Mouse (Mus musculus): ENCODE measurements around the gene Psmf1. TPM values are rescaled to one million over a fixed set of nuclear protein-coding genes. Genes with fewer than 3 reads are reported as not detected.
A peak's percentile ranks its signal among the peaks of the same experiment; 100 is the strongest.

The Psmf1 gene
- total and polyA plus RNA-seq, 2 experiments from 2014 or later, result 72.6 to 77.6 TPM

DNA sequence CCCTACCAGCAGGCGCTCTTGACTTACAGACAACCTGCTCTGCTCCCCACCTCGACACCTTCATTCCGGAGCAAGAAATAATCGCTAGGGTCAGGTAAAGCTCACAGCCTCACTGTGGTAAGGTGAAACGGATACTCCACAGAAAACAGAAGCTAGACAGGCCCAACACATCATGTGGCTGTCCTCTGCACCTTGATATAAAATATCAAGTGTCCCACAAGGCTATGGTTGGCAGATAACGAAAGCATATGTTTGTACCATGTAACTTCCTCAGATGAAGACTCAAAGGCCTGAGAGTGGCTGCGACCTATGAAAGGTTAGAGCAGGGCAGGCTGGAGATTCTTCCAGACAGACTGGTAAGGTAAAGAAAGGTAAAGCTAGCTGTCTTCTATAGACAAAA, 4.5 kb downstream of the Psmf1 start:
- no peak overlapping the region for H3K4me2 ChIP-seq (ENCODE audit: low read depth, low read length, poor library complexity, severe bottlenecking)
- no peak overlapping the region for H3K27ac ChIP-seq (ENCODE audit: low read depth, low read length)
- H3K9ac ChIP-seq (replicated peaks; ENCODE audit: low read length, poor library complexity, severe bottlenecking), result no peak overlapping the region
- H3K4me1 ChIP-seq (ENCODE audit: insufficient read depth, low read length), result peaks cover 12% of the 10 kb centered on the region; the same call in 1 of the 2 replicates
- no peaks in the 10 kb centered on the region; the same call in 1 of the 2 replicates for H3K27me3 ChIP-seq (ENCODE audit: insufficient read depth, low read length)
- DNase-seq (ENCODE audit: low spot score), result no peak
- no peak for TF ChIP-seq CTCF (IDR thresholded peaks at IDR 0.05)
- ATAC-seq (ENCODE audit: low FRiP score), result no peak
- H3K4me3 ChIP-seq (ENCODE audit: low read depth, low read length), result peak overlapping the region; percentile 97; the same call in 1 of the 2 replicates
- WGBS, result 92% methylated on average over 7 of the region's 7 CpGs
- H3K36me3 ChIP-seq (ENCODE audit: insufficient read depth, low read length), result peaks cover 8% of the 10 kb centered on the region
- H3K9me3 ChIP-seq (ENCODE audit: low read length), result no peaks in the 10 kb centered on the region

GRCm38 (mm10) chr2:151739081-151739480, 4.9 kb downstream of the Psmf1 start:
- H3K4me1 ChIP-seq (ENCODE audit: insufficient read depth, low read length), result peaks cover 12% of the 10 kb centered on the region; the same call in 1 of the 2 replicates
- ATAC-seq (ENCODE audit: low FRiP score) (no peak), DNase-seq (ENCODE audit: low spot score) (no peak)
- no peak overlapping the region for H3K4me2 ChIP-seq (ENCODE audit: low read depth, low read length, poor library complexity, severe bottlenecking)
- H3K27ac ChIP-seq (ENCODE audit: low read depth, low read length), result no peak overlapping the region
- peaks cover 12% of the 10 kb centered on the region for H3K36me3 ChIP-seq (ENCODE audit: insufficient read depth, low read length)
- H3K27me3 ChIP-seq (ENCODE audit: insufficient read depth, low read length), result no peaks in the 10 kb centered on the region; the same call in 1 of the 2 replicates
- TF ChIP-seq CTCF (IDR thresholded peaks at IDR 0.05), result no peak
- no peaks in the 10 kb centered on the region for H3K9me3 ChIP-seq (ENCODE audit: low read length)
- no peak overlapping the region for H3K4me3 ChIP-seq (ENCODE audit: low read depth, low read length)
- 87% methylated on average over 3 of the region's 3 CpGs for WGBS
- no peak overlapping the region for H3K9ac ChIP-seq (replicated peaks; ENCODE audit: low read length, poor library complexity, severe bottlenecking)

DNA sequence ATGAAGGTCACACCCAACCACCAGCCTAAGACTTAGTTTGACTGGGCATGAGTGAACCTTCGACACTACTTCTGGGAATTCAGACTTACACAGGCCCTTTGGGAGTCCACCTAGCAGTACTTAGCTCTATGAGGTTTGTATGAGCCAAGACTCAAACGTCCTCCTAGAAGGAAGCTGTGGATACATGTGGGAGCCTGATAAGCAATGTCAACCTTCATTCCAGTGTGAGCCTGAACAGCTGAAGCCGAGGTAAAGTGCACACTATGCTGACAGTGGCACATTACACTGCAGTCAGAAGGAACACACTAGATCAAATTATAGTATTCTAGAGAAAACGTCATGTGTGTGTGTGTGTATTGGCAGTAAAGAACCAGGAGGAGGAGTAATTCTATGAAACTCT, 5.5 kb downstream of the Psmf1 start:
- Histone ChIP-seq H3K4me3 (ENCODE audit: low read depth, low read length) (no peak overlapping the region), H3K9me3 (ENCODE audit: low read length) (no peaks in the 10 kb centered on the region), H3K4me2 (ENCODE audit: low read depth, low read length, poor library complexity, severe bottlenecking) (no peak overlapping the region), H3K36me3 (ENCODE audit: insufficient read depth, low read length) (peaks cover 17% of the 10 kb centered on the region), H3K4me1 (ENCODE audit: insufficient read depth, low read length) (peaks cover 12% of the 10 kb centered on the region; the same call in 1 of the 2 replicates), H3K27ac (ENCODE audit: low read depth, low read length) (no peak overlapping the region), H3K9ac (replicated peaks; ENCODE audit: low read length, poor library complexity, severe bottlenecking) (no peak overlapping the region), H3K27me3 (ENCODE audit: insufficient read depth, low read length) (no peaks in the 10 kb centered on the region; the same call in 1 of the 2 replicates)
- WGBS, result 90% methylated on average over 4 of the region's 4 CpGs
- no peak for TF ChIP-seq CTCF (IDR thresholded peaks at IDR 0.05)
- ATAC-seq (ENCODE audit: low FRiP score) (no peak), DNase-seq (ENCODE audit: low spot score) (no peak)

GRCm38 (mm10) chr2:151735422-151735821, 8.6 kb downstream of the Psmf1 start:
- H3K4me2 ChIP-seq (ENCODE audit: low read depth, low read length, poor library complexity, severe bottlenecking), result no peak overlapping the region
- no peaks in the 10 kb centered on the region for H3K9me3 ChIP-seq (ENCODE audit: low read length)
- WGBS, result 94% methylated on average over 6 of the region's 6 CpGs
- no peak overlapping the region for H3K4me3 ChIP-seq (ENCODE audit: low read depth, low read length)
- H3K4me1 ChIP-seq (ENCODE audit: insufficient read depth, low read length), result peaks cover 12% of the 10 kb centered on the region; the same call in 1 of the 2 replicates
- TF ChIP-seq CTCF (IDR thresholded peaks at IDR 0.05), result no peak
- no peak overlapping the region for H3K27ac ChIP-seq (ENCODE audit: low read depth, low read length)
- ATAC-seq (ENCODE audit: low FRiP score) (no peak), DNase-seq (ENCODE audit: low spot score) (no peak)
- H3K9ac ChIP-seq (replicated peaks; ENCODE audit: low read length, poor library complexity, severe bottlenecking), result no peak overlapping the region
- peaks cover 24% of the 10 kb centered on the region for H3K36me3 ChIP-seq (ENCODE audit: insufficient read depth, low read length)
- H3K27me3 ChIP-seq (ENCODE audit: insufficient read depth, low read length), result no peaks in the 10 kb centered on the region

DNA sequence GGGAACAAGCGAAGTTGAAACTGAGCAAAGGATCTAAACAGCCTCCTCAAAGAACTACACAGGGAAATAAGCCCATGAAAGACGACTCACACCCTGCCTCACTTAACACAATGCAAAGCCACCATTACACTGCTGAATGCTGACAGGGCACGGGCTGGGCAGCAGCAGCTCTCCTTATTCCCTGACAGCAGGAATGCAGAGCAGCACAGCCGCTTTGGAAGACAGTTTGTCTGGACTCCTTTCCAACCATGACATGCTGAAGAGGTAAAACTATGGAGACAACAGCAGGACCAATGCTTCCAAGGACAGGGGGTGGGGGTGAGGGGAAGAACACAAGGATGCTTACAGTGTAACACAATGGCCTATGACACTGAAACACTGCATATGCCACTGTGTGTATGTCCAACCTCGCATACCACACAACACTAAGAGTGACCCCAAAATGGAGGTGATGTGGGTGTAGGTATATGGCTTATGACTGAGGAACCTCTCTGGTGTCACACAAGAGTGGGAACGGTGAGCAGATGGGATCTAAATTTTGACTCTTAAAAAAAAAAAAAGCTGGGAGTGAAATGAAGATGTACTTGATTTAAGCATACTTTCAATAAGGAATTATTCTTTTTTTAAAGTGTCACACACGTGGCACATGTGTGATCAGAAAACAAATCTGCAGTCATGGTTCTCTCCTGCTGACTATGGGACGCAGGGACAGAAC, 10.7 kb downstream of the Psmf1 start:
- H3K36me3 ChIP-seq (ENCODE audit: insufficient read depth, low read length), result peaks cover 38% of the 10 kb centered on the region
- H3K27me3 ChIP-seq (ENCODE audit: insufficient read depth, low read length), result no peaks in the 10 kb centered on the region
- H3K9me3 ChIP-seq (ENCODE audit: low read length), result no peaks in the 10 kb centered on the region
- ATAC-seq (ENCODE audit: low FRiP score) (no peak), DNase-seq (ENCODE audit: low spot score) (no peak)
- no peak overlapping the region for H3K4me3 ChIP-seq (ENCODE audit: low read depth, low read length)
- 87% methylated on average over 8 of the region's 8 CpGs for WGBS
- no peak for TF ChIP-seq CTCF (IDR thresholded peaks at IDR 0.05)
- H3K4me2 ChIP-seq (ENCODE audit: low read depth, low read length, poor library complexity, severe bottlenecking), result no peak overlapping the region
- H3K4me1 ChIP-seq (ENCODE audit: insufficient read depth, low read length), result no peaks in the 10 kb centered on the region
- H3K27ac ChIP-seq (ENCODE audit: low read depth, low read length), result no peak overlapping the region
- H3K9ac ChIP-seq (replicated peaks; ENCODE audit: low read length, poor library complexity, severe bottlenecking), result no peak overlapping the region

- Histone ChIP-seq H3K36me3 (ENCODE audit: insufficient read depth, low read length) (peaks cover 56% of the 10 kb centered on the region), H3K4me3 (ENCODE audit: low read depth, low read length) (no peak overlapping the region), H3K4me2 (ENCODE audit: low read depth, low read length, poor library complexity, severe bottlenecking) (no peak overlapping the region), H3K9me3 (ENCODE audit: low read length) (no peaks in the 10 kb centered on the region), H3K27me3 (ENCODE audit: insufficient read depth, low read length) (no peaks in the 10 kb centered on the region), H3K4me1 (ENCODE audit: insufficient read depth, low read length) (no peaks in the 10 kb centered on the region), H3K27ac (ENCODE audit: low read depth, low read length) (no peak overlapping the region), H3K9ac (replicated peaks; ENCODE audit: low read length, poor library complexity, severe bottlenecking) (no peak overlapping the region)
- DNase-seq (ENCODE audit: low spot score) (no peak), ATAC-seq (ENCODE audit: low FRiP score) (no peak)
- TF ChIP-seq CTCF (IDR thresholded peaks at IDR 0.05), result no peak
- WGBS, result 95% methylated on average over 2 of the region's 2 CpGs
Measured at GRCm38 (mm10) chr2:151724094-151724493, 19.9 kb downstream of the Psmf1 start.

Data from midbrain, postnatal 0 days (tissue).